Mouse (Mus musculus) midbrain, embryonic 10.5 days (tissue): ENCODE results near the gene Oaz1. TPM values are rescaled to one million over a fixed set of nuclear protein-coding genes. Genes with fewer than 3 reads are reported as not detected.
"Not testable (repeated sequence)": the region's sequence is repeated elsewhere in the genome, so short reads cannot be mapped to it uniquely, and the experiment has no call there.

Experiments used
- DNase-seq: peaks from one replicate; pipeline ENCODE4 v3.0.0-alpha.2; 2017; ENCODE audit warnings: low spot score
- H3K27ac ChIP-seq: fragments of 300-500 bp; sonication (generic); replicated peaks from 2 replicates; pipeline ENCODE4 v1.5.1; 2016; ENCODE audit warnings: mild to moderate bottlenecking
- H3K27me3 ChIP-seq: fragments of 300-500 bp; sonication (generic); 2 replicates; pipeline ENCODE4 v1.6.1; 2016; ENCODE audit warnings: low read depth, mild to moderate bottlenecking; ENCODE audit not compliant: poor library complexity, severe bottlenecking
- H3K36me3 ChIP-seq: fragments of 300-500 bp; sonication (generic); 2 replicates; pipeline ENCODE4 v1.6.1; 2016; ENCODE audit warnings: mild to moderate bottlenecking, moderate library complexity
- H3K4me1 ChIP-seq: fragments of 300-500 bp; sonication (generic); 2 replicates; pipeline ENCODE4 v1.6.1; 2016
- H3K4me3 ChIP-seq: fragments of 300-500 bp; sonication (generic); 2 replicates; pipeline ENCODE4 v1.5.1; 2016; ENCODE audit warnings: mild to moderate bottlenecking, moderate library complexity
- H3K9me3 ChIP-seq: fragments of 300-500 bp; sonication (generic); replicated peaks from 2 replicates; pipeline ENCODE4 v1.6.1; 2016; ENCODE audit warnings: mild to moderate bottlenecking
- WGBS: fragments of 180-500 bp; shearing (Covaris S2); methylation state at CpG from one replicate; pipeline ENCODE4 v1.1.7; 2016; 5-methylcytosine and 5-hydroxymethylcytosine counted together
- polyA plus RNA-seq: library from polyadenylated mRNA; unstranded; fragments of >200 nt; fragmentation: Nextera tagmentation; extraction: Ambion mirVana; gene quantifications from 2 replicates; pipeline ENCODE4 v1.2.1, GENCODE M21; 2016

Oaz1 gene
- polyA plus RNA-seq, 1 experiment from 2014 or later: 2,347 TPM

GRCm38 (mm10) chr10:80818599-80819281 is 7.7 kb upstream of the Oaz1 start:
- Histone ChIP-seq H3K27ac (no peak overlapping the region), H3K9me3 (no peaks in the 10 kb centered on the region), H3K27me3 (no peaks in the 10 kb centered on the region), H3K36me3 (no peaks in the 10 kb centered on the region), H3K4me3 (no peak overlapping the region), H3K4me1 (no peaks in the 10 kb centered on the region)
- no peak for DNase-seq
- WGBS: 61% methylated on average over 6 of the region's 6 CpGs

DNA sequence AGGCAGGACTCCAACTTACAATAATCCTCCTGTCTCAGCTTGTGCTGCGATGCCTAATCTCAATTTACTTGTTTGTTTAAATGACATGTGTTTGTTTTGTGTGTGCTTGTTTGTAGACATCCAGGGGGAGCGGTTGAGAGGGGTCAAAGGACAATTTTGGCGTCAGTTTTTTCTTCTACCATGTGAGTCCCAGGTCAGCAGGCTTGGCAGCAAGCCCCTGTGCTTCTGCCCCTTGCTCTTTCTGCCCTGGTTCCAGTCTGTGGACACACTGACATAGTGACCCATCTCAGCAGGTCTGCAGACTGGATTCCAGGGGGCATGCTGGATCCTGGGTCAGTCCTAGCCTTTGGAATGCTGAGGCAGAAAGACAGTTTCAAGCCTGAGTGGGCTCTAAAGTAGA is 7.0 kb upstream of the Oaz1 start:
- Histone ChIP-seq H3K27ac (no peak overlapping the region), H3K27me3 (no peaks in the 10 kb centered on the region), H3K9me3 (no peaks in the 10 kb centered on the region), H3K4me1 (no peaks in the 10 kb centered on the region), H3K36me3 (no peaks in the 10 kb centered on the region), H3K4me3 (no peak overlapping the region)
- 54% methylated on average over 3 of the region's 3 CpGs for WGBS
- no peak for DNase-seq

- Histone ChIP-seq H3K4me1 (peaks cover 7% of the 10 kb centered on the region; the same call in 1 of the 2 replicates), H3K4me3 (no peak overlapping the region), H3K36me3 (no peaks in the 10 kb centered on the region), H3K27me3 (no peaks in the 10 kb centered on the region), H3K27ac (no peak overlapping the region), H3K9me3 (no peaks in the 10 kb centered on the region)
- no peak for DNase-seq
- WGBS: 33% methylated on average over 2 of the region's 2 CpGs
These were observed 4.5 kb upstream of the Oaz1 start for GRCm38 (mm10) chr10:80821991-80822390.

GRCm38 (mm10) chr10:80822528-80822927 is 3.9 kb upstream of the Oaz1 start:
- Histone ChIP-seq H3K9me3 (no peaks in the 10 kb centered on the region), H3K4me1 (peaks cover 10% of the 10 kb centered on the region), H3K4me3 (no peak overlapping the region), H3K36me3 (no peaks in the 10 kb centered on the region), H3K27ac (no peak overlapping the region), H3K27me3 (no peaks in the 10 kb centered on the region)
- 94% methylated on average over 5 of the region's 5 CpGs for WGBS
- no peak for DNase-seq

DNA sequence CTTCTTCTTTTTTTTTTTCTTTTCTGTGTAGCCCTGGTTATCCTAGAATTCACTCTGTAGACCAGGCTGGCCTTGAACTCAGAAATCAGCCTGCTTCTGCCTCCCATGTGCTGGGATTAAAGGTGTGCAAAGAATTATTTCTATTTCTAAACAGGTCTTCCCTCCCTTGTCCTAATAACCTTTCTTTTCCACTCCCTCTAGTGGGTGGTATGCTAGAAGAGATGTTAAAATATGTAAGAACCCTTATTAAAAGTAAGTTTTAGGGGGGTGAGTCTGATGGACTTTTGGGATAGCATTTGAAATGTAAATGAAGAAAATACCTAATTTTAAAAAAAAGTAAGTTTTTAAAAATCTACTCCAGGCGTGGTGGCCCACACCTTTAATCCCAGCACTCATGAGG is 3.1 kb upstream of the Oaz1 start:
- Histone ChIP-seq H3K36me3 (peaks cover 8% of the 10 kb centered on the region), H3K27me3 (no peaks in the 10 kb centered on the region), H3K4me1 (peaks cover 18% of the 10 kb centered on the region), H3K4me3 (no peak overlapping the region), H3K9me3 (no peaks in the 10 kb centered on the region), H3K27ac (no peak overlapping the region)
- DNase-seq: no peak
- WGBS: 91% methylated on average over 1 of the region's 1 CpGs

DNA sequence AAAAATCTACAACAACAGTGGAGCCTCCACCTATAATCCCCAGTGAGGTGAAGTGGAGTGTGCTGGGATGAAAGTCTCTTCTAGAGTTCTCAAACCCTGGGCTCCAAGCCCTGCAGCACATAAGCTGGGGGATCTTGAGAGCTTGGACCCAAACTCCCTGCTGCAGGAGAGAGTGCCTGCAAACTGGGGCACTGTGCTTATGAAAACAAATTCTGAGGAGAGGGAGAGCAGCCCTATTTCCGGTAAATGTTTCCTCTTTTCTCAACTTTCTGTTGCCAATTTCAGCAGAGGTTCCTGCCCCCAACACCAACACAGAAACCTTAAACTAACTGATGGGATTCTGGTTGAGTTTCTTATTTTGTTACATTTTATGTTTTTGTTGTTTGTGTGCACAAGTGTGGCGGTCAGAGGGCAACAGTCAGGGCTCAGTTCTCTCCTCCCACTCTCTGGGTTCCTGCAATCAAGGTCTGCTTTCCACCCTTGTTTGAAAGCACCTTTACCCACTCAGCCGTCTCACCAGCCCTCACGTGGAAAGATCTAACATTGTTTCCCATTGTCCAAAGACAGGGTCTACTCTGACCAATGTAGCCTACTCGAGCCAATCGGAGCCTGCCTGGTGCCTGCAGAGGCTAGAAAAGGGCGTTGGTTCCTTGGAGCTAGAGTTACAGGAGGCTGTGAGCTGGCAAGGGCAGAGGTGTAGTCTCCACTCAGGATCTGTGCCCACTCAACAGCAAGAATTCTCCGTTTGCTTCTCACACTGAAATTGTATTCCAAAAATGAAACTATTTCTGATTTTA is 2.4 kb upstream of the Oaz1 start:
- Histone ChIP-seq H3K27ac (no peak overlapping the region), H3K9me3 (no peaks in the 10 kb centered on the region), H3K4me3 (0 out of 2 replicates have a peak overlapping the region, but pooled peaks have one; percentile 9), H3K27me3 (no peaks in the 10 kb centered on the region), H3K36me3 (peaks cover 13% of the 10 kb centered on the region), H3K4me1 (peaks cover 22% of the 10 kb centered on the region)
- 72% methylated on average over 8 of the region's 8 CpGs for WGBS
- DNase-seq: no peak

- H3K27me3 ChIP-seq: no peaks in the 10 kb centered on the region
- DNase-seq: no peak
- H3K36me3 ChIP-seq: peaks cover 21% of the 10 kb centered on the region
- H3K4me1 ChIP-seq: peaks cover 29% of the 10 kb centered on the region
- H3K9me3 ChIP-seq: no peaks in the 10 kb centered on the region
- no peak overlapping the region for H3K27ac ChIP-seq
- WGBS: 85% methylated on average over 2 of the region's 2 CpGs
- no peak overlapping the region for H3K4me3 ChIP-seq
These were observed 1.6 kb upstream of the Oaz1 start for GRCm38 (mm10) chr10:80824827-80825226.

- WGBS: 8% methylated on average over 29 of the region's 29 CpGs
- Histone ChIP-seq H3K27me3 (no peaks in the 10 kb centered on the region), H3K4me3 (peak overlapping the region; percentile 93), H3K4me1 (peaks cover 53% of the 10 kb centered on the region), H3K9me3 (no peaks in the 10 kb centered on the region), H3K27ac (peak overlapping the region; percentile 96), H3K36me3 (peaks cover 31% of the 10 kb centered on the region)
- no peak for DNase-seq
These were observed 810 bp downstream of the Oaz1 start for GRCm38 (mm10) chr10:80827063-80827869.

GRCm38 (mm10) chr10:80827870-80828420 is 1.5 kb downstream of the Oaz1 start:
- Histone ChIP-seq H3K36me3 (peaks cover 31% of the 10 kb centered on the region), H3K27me3 (peaks cover 2% of the 10 kb centered on the region; the same call in 1 of the 2 replicates), H3K4me3 (peak overlapping the region; percentile 93), H3K4me1 (peaks cover 60% of the 10 kb centered on the region), H3K9me3 (no peaks in the 10 kb centered on the region), H3K27ac (no peak overlapping the region)
- WGBS: 90% methylated on average over 10 of the region's 10 CpGs
- DNase-seq: no peak

DNA sequence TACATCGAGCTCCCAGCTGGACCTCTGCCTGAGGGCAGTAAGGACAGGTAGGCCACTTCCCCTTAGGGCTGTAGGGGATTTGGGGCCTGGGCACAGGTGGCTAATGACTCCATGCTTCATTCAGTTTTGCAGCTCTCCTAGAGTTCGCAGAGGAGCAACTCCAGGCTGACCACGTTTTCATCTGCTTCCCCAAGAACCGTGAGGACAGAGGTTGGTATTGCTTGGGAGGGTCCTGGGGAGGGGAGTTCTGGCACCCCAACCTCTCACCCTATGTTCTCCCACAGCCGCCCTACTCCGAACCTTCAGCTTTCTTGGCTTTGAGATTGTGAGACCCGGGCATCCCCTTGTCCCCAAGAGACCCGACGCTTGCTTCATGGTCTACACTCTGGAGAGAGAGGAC is 2.1 kb downstream of the Oaz1 start:
- H3K27me3 ChIP-seq, H3K9me3 ChIP-seq, DNase-seq, H3K27ac ChIP-seq: not testable (repeated sequence)
- Histone ChIP-seq H3K4me1 (peaks cover 66% of the 10 kb centered on the region), H3K4me3 (peak overlapping the region; percentile 93), H3K36me3 (peaks cover 31% of the 10 kb centered on the region)
- WGBS: 87% methylated on average over 9 of the region's 9 CpGs

GRCm38 (mm10) chr10:80829359-80830278 is 3.2 kb downstream of the Oaz1 start:
- peaks cover 34% of the 10 kb centered on the region for H3K36me3 ChIP-seq
- no peak overlapping the region for H3K27ac ChIP-seq
- no peak for DNase-seq
- peaks cover 4% of the 10 kb centered on the region for H3K9me3 ChIP-seq
- 44% methylated on average over 1 of the region's 1 CpGs for WGBS
- peak overlapping the region; percentile 12; the same call in 1 of the 2 replicates for H3K4me3 ChIP-seq
- H3K4me1 ChIP-seq: peaks cover 70% of the 10 kb centered on the region
- H3K27me3 ChIP-seq: peaks cover 19% of the 10 kb centered on the region
